Comparison of ENCODE assay signal across 18 mouse cellular contexts in genomic region chr3:148635101-148635500, GRCm38 (mm10).
A peak's percentile ranks its signal among the peaks of the same experiment; 100 is the strongest.
DNase-seq lines count a peak whose midpoint lies in the region; ATAC-seq lines count a peak whose summit lies in the region.
"Had no signal": no experiment of that assay in that cellular context is flagged by ENCODE, and none has a peak within 500 bp of the region (broad histone marks: within the 10 kb centered on the region; RNA-seq: fewer than 3 reads in every experiment).

No protein-coding gene starts in this region.

- no peaks in the 10 kb centered on the region for H3K36me3 ChIP-seq in midbrain, embryonic 13.5 days
- H3K36me3 ChIP-seq in midbrain, embryonic 10.5 days = no peaks in the 10 kb centered on the region
- H3K36me3 ChIP-seq: midbrain, embryonic 15.5 days had no signal

- H3K27ac ChIP-seq in midbrain, embryonic 13.5 days = no peak overlapping the region
- no peak overlapping the region for H3K27ac ChIP-seq in midbrain, embryonic 10.5 days (replicated peaks)
- H3K27ac ChIP-seq: hindbrain, embryonic 14.5 days; midbrain, embryonic 15.5 days had no signal

- ATAC-seq in midbrain, embryonic 13.5 days = no peak
- ATAC-seq: forebrain, embryonic 16.5 days; intestine, postnatal 0 days; midbrain, embryonic 15.5 days had no signal

- 87% methylated on average over 4 of the region's 4 CpGs for WGBS in midbrain, embryonic 13.5 days
- 78% methylated on average over 4 of the region's 4 CpGs for WGBS in midbrain, embryonic 10.5 days

- intact Hi-C loops in heart, postnatal 25 days (cut with DNase I) = no loop called here
- intact Hi-C loops in heart, postnatal 10 days (cut with DNase I) = no loop called here

- no peak overlapping the region for H3K4me2 ChIP-seq in midbrain, embryonic 13.5 days (replicated peaks)
- H3K4me2 ChIP-seq: hindbrain, embryonic 14.5 days; midbrain, embryonic 15.5 days had no signal

- no peaks in the 10 kb centered on the region for H3K9me3 ChIP-seq in midbrain, embryonic 13.5 days
- no peaks in the 10 kb centered on the region; the same call in 1 of the 2 replicates for H3K9me3 ChIP-seq in midbrain, embryonic 10.5 days (replicated peaks)
- H3K9me3 ChIP-seq: midbrain, embryonic 15.5 days had no signal

- peak; percentile 57 to 63 for DNase-seq in heart, adult 18-20 months
- DNase-seq in heart, postnatal 25 days (ENCODE audit: low spot score) = no peak
- DNase-seq in heart, adult 8-10 months (ENCODE audit: low spot score) = peak; percentile 40
- DNase-seq in heart, postnatal 10 days = peak; percentile 76 to 77
- peak; percentile 8 for DNase-seq in lung, postnatal 25 days (ENCODE audit: low spot score)
- no peak for DNase-seq in thymus, postnatal 25 days
- DNase-seq in midbrain, embryonic 10.5 days (ENCODE audit: low spot score) = no peak
- DNase-seq: adrenal gland, postnatal 25 days; cerebellum, postnatal 10 days; embryo, embryonic 11 days; liver; right cerebral cortex, postnatal 14 days had no signal

- no peaks in the 10 kb centered on the region for H3K27me3 ChIP-seq in midbrain, embryonic 13.5 days
- no peaks in the 10 kb centered on the region for H3K27me3 ChIP-seq in midbrain, embryonic 10.5 days (ENCODE audit: low read depth, poor library complexity, severe bottlenecking)
- H3K27me3 ChIP-seq: midbrain, embryonic 15.5 days had no signal

- H3K4me3 ChIP-seq in midbrain, embryonic 13.5 days (replicated peaks) = no peak overlapping the region
- H3K4me3 ChIP-seq in midbrain, embryonic 10.5 days = no peak overlapping the region
- H3K4me3 ChIP-seq: erythroblast, embryonic 14.5 days; midbrain, embryonic 15.5 days had no signal

- no peak overlapping the region for H3K9ac ChIP-seq in midbrain, embryonic 13.5 days (replicated peaks)
- H3K9ac ChIP-seq: hindbrain, embryonic 14.5 days; midbrain, embryonic 15.5 days had no signal

- H3K4me1 ChIP-seq in midbrain, embryonic 13.5 days (replicated peaks) = no peaks in the 10 kb centered on the region
- H3K4me1 ChIP-seq in midbrain, embryonic 10.5 days = peaks cover 15% of the 10 kb centered on the region
- H3K4me1 ChIP-seq: midbrain, embryonic 15.5 days had no signal

Comparison
In these comparisons a context has a peak if more than half of its experiments do, and no peak if none do; other contexts are left out.
1. DNase-seq: peak in heart, adult 18-20 months (2 of 2), heart, adult 8-10 months (single experiment), heart, postnatal 10 days (2 of 2) and lung, postnatal 25 days (single experiment); none in heart, postnatal 25 days (single experiment), thymus, postnatal 25 days (single experiment) and midbrain, embryonic 10.5 days (single experiment).